Mouse (Mus musculus) intestine, postnatal 0 days (tissue): ENCODE results near the gene Grk4. TPM values are rescaled to one million over a fixed set of nuclear protein-coding genes. Genes with fewer than 3 reads are reported as not detected.

Experiments
- ATAC-seq: fragments of 200-750 bp; cut with Nextera tagmentation; 2 replicates; pipeline ENCODE4 v1.8.0; 2017; ENCODE audit warnings: mild to moderate bottlenecking, moderate TSS enrichment, moderate library complexity
- H3K27ac ChIP-seq: fragments of 300-500 bp; sonication (generic); 2 replicates; pipeline ENCODE4 v1.5.1; 2014; ENCODE audit warnings: mild to moderate bottlenecking, low read depth, low read length, moderate library complexity
- H3K27me3 ChIP-seq: fragments of 300-500 bp; sonication (generic); replicated peaks from 2 replicates; pipeline ENCODE4 v1.6.1; 2014; ENCODE audit warnings: low read length, mixed read lengths; ENCODE audit not compliant: control insufficient read depth, insufficient read depth
- H3K36me3 ChIP-seq: fragments of 300-500 bp; sonication (generic); 2 replicates; pipeline ENCODE4 v1.6.1; 2014; ENCODE audit warnings: mild to moderate bottlenecking, moderate library complexity; ENCODE audit not compliant: control insufficient read depth, insufficient read depth
- H3K4me1 ChIP-seq: fragments of 300-500 bp; sonication (generic); replicated peaks from 2 replicates; pipeline ENCODE4 v1.6.1; 2014; ENCODE audit warnings: antibody characterized with exemption, low read length, mixed read lengths; ENCODE audit not compliant: control insufficient read depth, insufficient read depth
- H3K4me2 ChIP-seq: fragments of 300-500 bp; sonication (generic); replicated peaks from 2 replicates; pipeline ENCODE4 v1.6.1; 2014; ENCODE audit warnings: low read depth, mild to moderate bottlenecking, moderate library complexity
- H3K4me3 ChIP-seq: fragments of 300-500 bp; sonication (generic); 2 replicates; pipeline ENCODE4 v1.5.1; 2014; ENCODE audit warnings: low read depth, low read length
- H3K9ac ChIP-seq: fragments of 300-500 bp; sonication (generic); 2 replicates; pipeline ENCODE4 v1.6.1; 2014; ENCODE audit warnings: mild to moderate bottlenecking, low read depth, low read length
- H3K9me3 ChIP-seq: fragments of 300-500 bp; sonication (generic); 2 replicates; pipeline ENCODE4 v1.6.1; 2016; ENCODE audit warnings: mixed run types; ENCODE audit not compliant: control insufficient read depth
- CTCF ChIP-seq: sonication (generic); IDR thresholded peaks from 2 replicates; pipeline ENCODE4 v1.5.1; 2016; ENCODE audit warnings: low read depth, mild to moderate bottlenecking, control low read depth, antibody characterized with exemption, moderate library complexity
- WGBS: fragments of 180-500 bp; shearing (Covaris S2); extraction: QIAGEN DNeasy Blood & Tissue Kit; methylation state at CpG from one replicate; pipeline ENCODE4 v1.1.7; 2014; 5-methylcytosine and 5-hydroxymethylcytosine counted together
- polyA plus RNA-seq: library from polyadenylated mRNA; unstranded; fragments of >200 nt; fragmentation: Nextera tagmentation; extraction: Ambion mirVana; gene quantifications from 2 replicates; pipeline ENCODE4 v1.2.1, GENCODE M21; 2015

Gene Grk4
- polyA plus RNA-seq, 1 experiment from 2014 or later = 1.1 TPM

GRCm38 (mm10) chr5:34654881-34655280 is 5.3 kb upstream of the Grk4 start:
- Histone ChIP-seq H3K4me1 (0 out of 2 replicates have a peak, but pooled peaks cover 5% of the 10 kb centered on the region), H3K36me3 (peaks cover 66% of the 10 kb centered on the region), H3K9me3 (no peaks in the 10 kb centered on the region), H3K4me3 (no peak overlapping the region), H3K27me3 (no peaks in the 10 kb centered on the region), H3K27ac (no peak overlapping the region), H3K9ac (no peak overlapping the region), H3K4me2 (no peak overlapping the region)
- 79% methylated on average over 9 of the region's 9 CpGs for WGBS
- ATAC-seq = no peak
- TF ChIP-seq CTCF = no peak

DNA sequence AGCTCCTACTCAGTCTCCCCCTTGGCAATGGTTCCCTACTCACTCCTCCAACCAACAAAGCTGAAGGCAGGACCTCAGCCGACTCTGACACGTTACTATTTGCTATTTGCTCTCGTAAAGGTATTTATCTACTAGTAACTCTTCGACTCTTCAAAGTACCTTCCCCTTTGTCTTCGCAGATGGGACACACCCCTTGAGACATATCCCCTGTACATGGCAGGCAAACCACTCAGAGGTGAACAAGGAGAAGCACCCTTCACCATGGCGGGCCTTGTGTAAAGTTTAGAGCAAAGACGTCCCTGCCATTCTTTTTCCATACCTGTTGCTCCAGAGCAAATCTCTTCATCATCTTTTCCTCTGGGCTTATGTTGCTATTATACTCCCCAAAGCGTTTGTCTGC is 2.6 kb upstream of the Grk4 start:
- TF ChIP-seq CTCF = no peak
- H3K9me3 ChIP-seq = no peaks in the 10 kb centered on the region
- H3K36me3 ChIP-seq = peaks cover 39% of the 10 kb centered on the region
- H3K4me2 ChIP-seq = no peak overlapping the region
- H3K27ac ChIP-seq = no peak overlapping the region
- H3K27me3 ChIP-seq = no peaks in the 10 kb centered on the region
- WGBS = 68% methylated on average over 8 of the region's 8 CpGs
- H3K9ac ChIP-seq = no peak overlapping the region
- no peak for ATAC-seq
- 0 out of 2 replicates have a peak, but pooled peaks cover 5% of the 10 kb centered on the region for H3K4me1 ChIP-seq
- no peak overlapping the region for H3K4me3 ChIP-seq

DNA sequence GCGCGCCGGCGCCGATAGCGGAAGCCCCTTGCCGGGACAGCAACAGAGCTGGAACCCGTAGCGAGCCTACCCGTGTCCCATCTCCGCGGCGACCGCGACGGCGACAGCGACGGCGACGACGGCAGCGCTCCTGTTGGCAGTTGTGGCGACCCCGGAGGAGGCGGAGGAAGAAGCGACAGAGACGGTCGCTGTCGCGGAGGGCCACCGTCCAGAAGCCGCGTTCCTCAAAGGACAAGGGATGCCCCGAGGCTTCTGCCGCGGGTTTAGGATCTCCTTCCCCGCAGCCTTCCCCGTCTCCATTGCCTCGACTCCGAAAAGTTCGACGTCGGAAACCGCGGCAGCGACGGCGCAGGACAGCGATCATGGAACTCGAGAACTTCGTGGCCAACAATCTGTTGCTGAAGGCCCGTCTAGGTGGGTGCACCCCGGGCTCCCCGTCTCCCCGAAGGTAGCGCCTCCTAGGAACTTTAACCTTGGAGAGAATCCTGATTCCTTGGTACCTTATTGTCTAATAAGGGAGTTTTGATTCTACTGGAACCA is 482 bp downstream of the Grk4 start:
- Histone ChIP-seq H3K4me2 (peak overlapping the region; percentile 83), H3K27ac (peak overlapping the region; percentile 85), H3K4me3 (peak overlapping the region; percentile 61), H3K4me1 (0 out of 2 replicates have a peak, but pooled peaks cover 5% of the 10 kb centered on the region), H3K27me3 (no peaks in the 10 kb centered on the region), H3K9ac (peak overlapping the region; percentile 61), H3K36me3 (peaks cover 10% of the 10 kb centered on the region), H3K9me3 (no peaks in the 10 kb centered on the region)
- ATAC-seq = no peak
- no peak for TF ChIP-seq CTCF
- under 1% methylated on average over 57 of the region's 57 CpGs for WGBS

GRCm38 (mm10) chr5:34661909-34662308 is 1.7 kb downstream of the Grk4 start:
- WGBS = 76% methylated on average over 4 of the region's 4 CpGs
- 0 out of 2 replicates have a peak, but pooled peaks cover 5% of the 10 kb centered on the region for H3K4me1 ChIP-seq

DNA sequence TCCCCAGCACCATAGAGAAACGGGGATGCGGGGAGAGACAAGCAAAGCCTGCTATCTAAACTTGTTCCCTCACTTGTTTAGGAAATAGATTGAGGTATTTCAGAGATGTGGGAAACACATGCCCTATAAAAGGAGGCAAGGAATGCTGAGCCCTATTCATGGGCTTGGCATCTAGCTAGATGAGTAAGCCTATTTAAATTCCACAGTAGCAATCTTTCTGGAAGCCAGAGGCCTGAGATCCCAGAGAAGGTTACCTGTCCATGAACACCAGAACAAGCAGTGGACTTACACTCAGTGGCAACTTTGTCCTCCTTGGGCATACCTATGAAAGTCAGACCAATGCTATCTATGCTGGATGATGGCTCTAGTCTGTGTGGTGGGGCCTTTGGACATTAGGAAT is 3.1 kb downstream of the Grk4 start:
- ATAC-seq = no peak
- WGBS = 82% methylated on average over 2 of the region's 2 CpGs

More at GRCm38 (mm10) chr5:34661909-34662308, 1.7 kb downstream of the Grk4 start:
- ATAC-seq = no peak
- Histone ChIP-seq H3K27ac (no peak overlapping the region), H3K36me3 (no peaks in the 10 kb centered on the region), H3K9ac (no peak overlapping the region), H3K9me3 (no peaks in the 10 kb centered on the region), H3K4me2 (no peak overlapping the region), H3K4me3 (no peak overlapping the region), H3K27me3 (no peaks in the 10 kb centered on the region)
- TF ChIP-seq CTCF = no peak

DNA sequence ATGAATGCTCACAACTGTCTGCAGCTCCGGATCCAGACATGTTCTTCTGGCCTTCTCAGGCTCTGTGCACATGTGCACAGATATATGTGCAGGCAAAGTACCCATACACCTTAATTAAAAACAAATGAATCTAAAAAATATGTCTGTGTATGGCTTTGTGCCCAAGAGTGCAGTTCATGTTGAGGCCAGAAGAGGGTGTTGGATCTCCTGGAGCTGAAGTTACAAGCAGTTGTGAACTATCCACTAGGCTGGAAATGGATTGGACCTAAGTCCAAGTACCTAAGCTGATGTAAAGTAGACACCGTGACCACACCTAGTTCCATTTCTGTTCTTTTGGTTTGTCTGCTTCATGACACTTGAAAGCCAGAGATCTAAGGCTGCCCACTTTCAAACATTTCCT is 9.3 kb downstream of the Grk4 start:
- H3K9ac ChIP-seq = no peak overlapping the region
- no peak overlapping the region for H3K4me3 ChIP-seq
- H3K36me3 ChIP-seq = no peaks in the 10 kb centered on the region
- no peak overlapping the region for H3K27ac ChIP-seq
- no peaks in the 10 kb centered on the region for H3K9me3 ChIP-seq
- H3K4me2 ChIP-seq = no peak overlapping the region
- whole genome bisulfite sequencing = 86% methylated on average over 2 of the region's 2 CpGs
- no peaks in the 10 kb centered on the region for H3K4me1 ChIP-seq
- peak; percentile 56 for TF ChIP-seq CTCF
- ATAC-seq = no peak
- H3K27me3 ChIP-seq = no peaks in the 10 kb centered on the region

More for the DNA sequence above, 3.1 kb downstream of the Grk4 start:
- Histone ChIP-seq H3K9ac (no peak overlapping the region), H3K4me2 (no peak overlapping the region), H3K27ac (no peak overlapping the region), H3K9me3 (no peaks in the 10 kb centered on the region), H3K4me3 (no peak overlapping the region), H3K27me3 (no peaks in the 10 kb centered on the region), H3K36me3 (no peaks in the 10 kb centered on the region), H3K4me1 (0 out of 2 replicates have a peak, but pooled peaks cover 5% of the 10 kb centered on the region)
- no peak for TF ChIP-seq CTCF
